Mouse (Mus musculus) megakaryocyte, adult 5-6 weeks (primary cell): ENCODE measurements around the gene Olfr588-ps1. TPM values are rescaled to one million over a fixed set of nuclear protein-coding genes. Genes with fewer than 3 reads are reported as not detected.
"Not testable (repeated sequence)": the region's sequence is repeated elsewhere in the genome, so short reads cannot be mapped to it uniquely, and the experiment has no call there.

Source experiments
- ATAC-seq: 2 replicates; pipeline ENCODE4 v1.8.0; 2016; ENCODE audit warnings: mild to moderate bottlenecking, inconsistent platforms; ENCODE audit not compliant: poor library complexity, severe bottlenecking
- total RNA-seq, 2 experiments: library from RNA; stranded (forward) in 1 of 2; stranded (reverse) in 1 of 2; fragments of 153-499, 151-499 nt in 1 of 2; fragments of 221-1000, 200-1000 nt in 1 of 2; gene quantifications; 2 replicates each; pipeline versions ENCODE4 v1.2.3 to v1.2.4; 2015 to 2017

The Olfr588-ps1 gene
- total RNA-seq (2015) = not detected in 2 replicates
- not detected in 2 replicates for total RNA-seq (2017)

- no peak for ATAC-seq
Measured at GRCm38 (mm10) chr7:103140579-103140978, at the start of gene Olfr588-ps1. Gene Olfr588-ps1 (plus strand): TSS chr7:103140879.

- ATAC-seq = no peak
Measured at GRCm38 (mm10) chr7:103097420-103097819, 43.3 kb upstream of the Olfr588-ps1 start, which contains the start of gene Olfr585. Gene Olfr585 (plus strand): TSS chr7:103097720.

GRCm38 (mm10) chr7:103119406-103119805, 21.3 kb upstream of the Olfr588-ps1 start:
- ATAC-seq = no peak

GRCm38 (mm10) chr7:103125538-103125937, 15.1 kb upstream of the Olfr588-ps1 start, which contains the start of gene Olfr586:
Gene Olfr586 (minus strand): TSS chr7:103125638.
- no peak for ATAC-seq

GRCm38 (mm10) chr7:103156256-103156655, 15.6 kb downstream of the Olfr588-ps1 start, which contains the start of gene Olfr589:
Gene Olfr589 (minus strand): TSS chr7:103156356.
- no peak for ATAC-seq

- no peak for ATAC-seq
Measured at GRCm38 (mm10) chr7:103169697-103170096, 29.0 kb downstream of the Olfr588-ps1 start.

- no peak for ATAC-seq
Measured at GRCm38 (mm10) chr7:103178240-103178639, 37.6 kb downstream of the Olfr588-ps1 start, which contains the start of gene Olfr591. Gene Olfr591 (minus strand): TSS chr7:103178340.

GRCm38 (mm10) chr7:103184503-103184902, 43.8 kb downstream of the Olfr588-ps1 start, which contains the start of gene Olfr592:
Gene Olfr592 (plus strand): TSS chr7:103184803.
- not testable (repeated sequence) for ATAC-seq

Other genes starting within 250 kb of the Olfr588-ps1 start
- gene Olfr569, start 250.0 kb upstream of the Olfr588-ps1 start, total RNA-seq (2015) = not detected in 2 replicates
- not detected in 2 replicates for gene Olfr569, start 250.0 kb upstream of the Olfr588-ps1 start, total RNA-seq (2017)
- not detected in 2 replicates for gene Olfr570, start 246.3 kb upstream of the Olfr588-ps1 start, total RNA-seq (2015)
- not detected in 2 replicates for gene Olfr570, start 246.3 kb upstream of the Olfr588-ps1 start, total RNA-seq (2017)
- not detected in 2 replicates for gene Olfr571, start 223.3 kb upstream of the Olfr588-ps1 start, total RNA-seq (2015)
- not detected in 2 replicates for gene Olfr571, start 223.3 kb upstream of the Olfr588-ps1 start, total RNA-seq (2017)
- not detected in 2 replicates for gene Olfr572, start 216.5 kb upstream of the Olfr588-ps1 start, total RNA-seq (2015)
- not detected in 2 replicates for gene Olfr572, start 216.5 kb upstream of the Olfr588-ps1 start, total RNA-seq (2017)
- gene Olfr573-ps1, start 198.3 kb upstream of the Olfr588-ps1 start, total RNA-seq (2015) = not detected in 2 replicates
- not detected in 2 replicates for gene Olfr573-ps1, start 198.3 kb upstream of the Olfr588-ps1 start, total RNA-seq (2017)
- not detected in 2 replicates for gene Olfr574, start 192.4 kb upstream of the Olfr588-ps1 start, total RNA-seq (2015)
- gene Olfr574, start 192.4 kb upstream of the Olfr588-ps1 start, total RNA-seq (2017) = not detected in 2 replicates
- not detected in 2 replicates for gene Olfr575, start 182.1 kb upstream of the Olfr588-ps1 start, total RNA-seq (2015)
- gene Olfr575, start 182.1 kb upstream of the Olfr588-ps1 start, total RNA-seq (2017) = not detected in 2 replicates
- not detected in 2 replicates for gene Olfr576, start 178.2 kb upstream of the Olfr588-ps1 start, total RNA-seq (2015)
- gene Olfr576, start 178.2 kb upstream of the Olfr588-ps1 start, total RNA-seq (2017) = not detected in 2 replicates
- gene Olfr577, start 164.9 kb upstream of the Olfr588-ps1 start, total RNA-seq (2015) = not detected in 2 replicates
- gene Olfr577, start 164.9 kb upstream of the Olfr588-ps1 start, total RNA-seq (2017) = not detected in 2 replicates
- not detected in 2 replicates for gene Olfr578, start 151.6 kb upstream of the Olfr588-ps1 start, total RNA-seq (2015)
- not detected in 2 replicates for gene Olfr578, start 151.6 kb upstream of the Olfr588-ps1 start, total RNA-seq (2017)
- not detected in 2 replicates for gene Olfr582, start 102.9 kb upstream of the Olfr588-ps1 start, total RNA-seq (2015)
- gene Olfr582, start 102.9 kb upstream of the Olfr588-ps1 start, total RNA-seq (2017) = not detected in 2 replicates
- gene Olfr583, start 89.6 kb upstream of the Olfr588-ps1 start, total RNA-seq (2015) = not detected in 2 replicates
- not detected in 2 replicates for gene Olfr583, start 89.6 kb upstream of the Olfr588-ps1 start, total RNA-seq (2017)
- gene Olfr584, start 59.0 kb upstream of the Olfr588-ps1 start, total RNA-seq (2015) = not detected in 2 replicates
- gene Olfr584, start 59.0 kb upstream of the Olfr588-ps1 start, total RNA-seq (2017) = not detected in 2 replicates
- gene Olfr585, start 43.2 kb upstream of the Olfr588-ps1 start, total RNA-seq (2015) = not detected in 2 replicates
- gene Olfr585, start 43.2 kb upstream of the Olfr588-ps1 start, total RNA-seq (2017) = not detected in 2 replicates
- not detected in 2 replicates for gene Olfr586, start 15.2 kb upstream of the Olfr588-ps1 start, total RNA-seq (2015)
- gene Olfr586, start 15.2 kb upstream of the Olfr588-ps1 start, total RNA-seq (2017) = not detected in 2 replicates
- gene Olfr589, start 15.5 kb downstream of the Olfr588-ps1 start, total RNA-seq (2015) = not detected in 2 replicates
- gene Olfr589, start 15.5 kb downstream of the Olfr588-ps1 start, total RNA-seq (2017) = not detected in 2 replicates
- not detected in 2 replicates for gene Olfr591, start 37.5 kb downstream of the Olfr588-ps1 start, total RNA-seq (2015)
- gene Olfr591, start 37.5 kb downstream of the Olfr588-ps1 start, total RNA-seq (2017) = not detected in 2 replicates
- gene Olfr592, start 43.9 kb downstream of the Olfr588-ps1 start, total RNA-seq (2015) = not detected in 2 replicates
- gene Olfr592, start 43.9 kb downstream of the Olfr588-ps1 start, total RNA-seq (2017) = not detected in 2 replicates
- not detected in 2 replicates for gene Olfr593, start 71.0 kb downstream of the Olfr588-ps1 start, total RNA-seq (2015)
- gene Olfr593, start 71.0 kb downstream of the Olfr588-ps1 start, total RNA-seq (2017) = not detected in 2 replicates
- gene Olfr594, start 76.1 kb downstream of the Olfr588-ps1 start, total RNA-seq (2015) = not detected in 2 replicates
- not detected in 2 replicates for gene Olfr594, start 76.1 kb downstream of the Olfr588-ps1 start, total RNA-seq (2017)
- not detected in 2 replicates for gene Usp17ld, start 111.6 kb downstream of the Olfr588-ps1 start, total RNA-seq (2015)
- gene Usp17ld, start 111.6 kb downstream of the Olfr588-ps1 start, total RNA-seq (2017) = not detected in 2 replicates
- not detected in 2 replicates for gene Olfr596, start 164.8 kb downstream of the Olfr588-ps1 start, total RNA-seq (2015)
- not detected in 2 replicates for gene Olfr596, start 164.8 kb downstream of the Olfr588-ps1 start, total RNA-seq (2017)
- not detected in 2 replicates for gene Olfr597, start 175.4 kb downstream of the Olfr588-ps1 start, total RNA-seq (2015)
- gene Olfr597, start 175.4 kb downstream of the Olfr588-ps1 start, total RNA-seq (2017) = not detected in 2 replicates
- not detected in 2 replicates for gene Olfr598, start 182.7 kb downstream of the Olfr588-ps1 start, total RNA-seq (2015)
- gene Olfr598, start 182.7 kb downstream of the Olfr588-ps1 start, total RNA-seq (2017) = not detected in 2 replicates
- not detected in 2 replicates for gene Olfr599, start 195.0 kb downstream of the Olfr588-ps1 start, total RNA-seq (2015)
- not detected in 2 replicates for gene Olfr599, start 195.0 kb downstream of the Olfr588-ps1 start, total RNA-seq (2017)
- gene Olfr600, start 208.8 kb downstream of the Olfr588-ps1 start, total RNA-seq (2015) = not detected in 2 replicates
- not detected in 2 replicates for gene Olfr600, start 208.8 kb downstream of the Olfr588-ps1 start, total RNA-seq (2017)
- not detected in 2 replicates for gene Olfr601, start 221.8 kb downstream of the Olfr588-ps1 start, total RNA-seq (2015)
- not detected in 2 replicates for gene Olfr601, start 221.8 kb downstream of the Olfr588-ps1 start, total RNA-seq (2017)
- not detected in 2 replicates for gene Olfr603, start 245.3 kb downstream of the Olfr588-ps1 start, total RNA-seq (2015)
- not detected in 2 replicates for gene Olfr603, start 245.3 kb downstream of the Olfr588-ps1 start, total RNA-seq (2017)